Mouse (Mus musculus) heart, embryonic 14.5 days (tissue): Measurements from ENCODE around the gene Ube2z. TPM values are rescaled to one million over a fixed set of nuclear protein-coding genes. Genes with fewer than 3 reads are reported as not detected.

ENCODE experiments used
- ATAC-seq: fragments of 200-750 bp; cut with Nextera tagmentation; 2 replicates; pipeline ENCODE4 v1.8.0; 2017; ENCODE audit warnings: low read depth, moderate TSS enrichment; ENCODE audit not compliant: insufficient number of reproducible peaks, insufficient read depth, low FRiP score
- H3K27ac ChIP-seq, 2 experiments: fragments of 200-500 bp in 1 of 2; fragments of 300-500 bp in 1 of 2; sonication (generic) in 1 of 2; replicated peaks in 1 of 2; 2 replicates each; pipeline ENCODE4 v1.5.1; 2012 to 2014; ENCODE audit warnings: low read depth in 2 of 2, low read length in 2 of 2, control low read depth in 1 of 2, mild to moderate bottlenecking in 1 of 2, mixed read lengths in 1 of 2; ENCODE audit not compliant: control insufficient read depth in 1 of 2, insufficient read depth in 1 of 2
- H3K27me3 ChIP-seq: fragments of 300-500 bp; sonication (generic); 2 replicates; pipeline ENCODE4 v1.6.1; 2014; ENCODE audit warnings: mild to moderate bottlenecking, low read length, control low read depth; ENCODE audit not compliant: control insufficient read depth, insufficient read depth
- H3K36me3 ChIP-seq: fragments of 300-500 bp; sonication (generic); 2 replicates; pipeline ENCODE4 v1.6.1; 2014; ENCODE audit warnings: mild to moderate bottlenecking, control low read depth, low read length, mixed read lengths; ENCODE audit not compliant: control insufficient read depth, insufficient read depth
- H3K4me1 ChIP-seq, 2 experiments: fragments of 200-500 bp in 1 of 2; fragments of 300-500 bp in 1 of 2; sonication (generic) in 1 of 2; 2 replicates each; pipeline ENCODE4 v1.6.1; 2012 to 2014; ENCODE audit warnings: low read length in 2 of 2, control low read depth in 1 of 2, mixed read lengths in 1 of 2; ENCODE audit not compliant: control insufficient read depth in 2 of 2, insufficient read depth in 2 of 2
- H3K4me2 ChIP-seq: fragments of 300-500 bp; sonication (generic); 2 replicates; pipeline ENCODE4 v1.6.1; 2014; ENCODE audit warnings: mild to moderate bottlenecking, low read length
- H3K4me3 ChIP-seq, 2 experiments: fragments of 200-500 bp in 1 of 2; fragments of 300-500 bp in 1 of 2; sonication (generic) in 1 of 2; 2 replicates each; pipeline ENCODE4 v1.5.1; 2012 to 2014; ENCODE audit warnings: low read length in 2 of 2, mild to moderate bottlenecking in 2 of 2, control low read depth in 1 of 2, low read depth in 1 of 2, moderate library complexity in 1 of 2; ENCODE audit not compliant: control insufficient read depth in 1 of 2, insufficient read depth in 1 of 2
- H3K9ac ChIP-seq: fragments of 300-500 bp; sonication (generic); 2 replicates; pipeline ENCODE4 v1.6.1; 2014; ENCODE audit warnings: mild to moderate bottlenecking, low read length
- H3K9me3 ChIP-seq: fragments of 300-500 bp; sonication (generic); 2 replicates; pipeline ENCODE4 v1.6.1; 2016; ENCODE audit warnings: low read length, control low read depth; ENCODE audit not compliant: control insufficient read depth
- WGBS: fragments of 180-500 bp; shearing (Covaris S2); extraction: QIAGEN DNeasy Blood & Tissue Kit; methylation state at CpG from one replicate; pipeline ENCODE4 v1.1.7; 2014; 5-methylcytosine and 5-hydroxymethylcytosine counted together
- polyA plus RNA-seq: library from polyadenylated mRNA; unstranded; fragments of >200 nt; fragmentation: Nextera tagmentation; extraction: Ambion mirVana; gene quantifications from 2 replicates; pipeline ENCODE4 v1.2.1, GENCODE M21; 2014

The Ube2z gene
- polyA plus RNA-seq, 1 experiment from 2014 or later: 29.7 TPM

- no peaks in the 10 kb centered on the region for H3K27me3 ChIP-seq
- peaks cover 39% of the 10 kb centered on the region for H3K36me3 ChIP-seq
- 8% methylated on average over 17 of the region's 17 CpGs for WGBS
- H3K4me1 ChIP-seq: peaks cover 0 to 15% of the 10 kb centered on the region in 2 experiments; a peak in 2 of 4 replicates
- peak overlapping the region; percentile 90 for H3K9ac ChIP-seq
- no peaks in the 10 kb centered on the region for H3K9me3 ChIP-seq
- H3K4me2 ChIP-seq: peak overlapping the region; percentile 82
- no peak for ATAC-seq
- H3K27ac ChIP-seq: peak overlapping the region; percentile 77 to 83
- peak overlapping the region; percentile 59 to 73 for H3K4me3 ChIP-seq
Observed at GRCm38 (mm10) chr11:96074351-96075176, 9.4 kb upstream of the Ube2z start.

DNA sequence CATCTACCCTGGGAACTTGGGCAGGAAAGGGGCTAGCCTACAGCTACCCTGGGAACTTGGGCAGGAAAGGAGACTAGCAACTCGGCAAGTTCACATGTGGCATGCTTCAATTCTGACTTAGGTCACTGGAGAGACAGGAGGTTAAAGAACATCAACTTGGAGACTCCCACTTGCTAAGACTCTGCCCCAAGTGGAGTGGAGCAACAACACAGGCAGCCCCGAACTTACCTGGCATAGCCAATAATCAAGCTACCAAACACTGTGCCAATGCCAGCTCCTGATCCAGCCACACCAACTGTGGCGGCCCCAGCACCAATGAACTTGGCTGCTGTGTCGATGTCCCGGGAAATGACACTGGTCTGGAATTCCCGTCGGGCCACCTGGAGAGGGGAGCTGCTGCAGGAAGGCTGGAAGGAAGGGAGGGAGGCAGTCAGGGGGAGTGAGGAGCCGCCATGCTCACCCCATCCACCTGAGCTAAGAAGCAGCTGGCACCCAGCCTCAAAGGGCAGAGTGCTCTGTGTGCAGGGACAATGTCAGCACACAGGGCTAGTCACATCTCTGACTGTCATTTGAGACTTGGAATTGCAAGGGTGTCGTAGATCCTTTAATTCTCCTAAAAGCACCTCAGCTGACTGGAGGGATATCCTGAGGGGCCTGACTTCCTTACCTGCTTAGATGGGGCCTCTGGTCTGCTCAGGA is 8.3 kb upstream of the Ube2z start:
- Histone ChIP-seq H3K9me3 (no peaks in the 10 kb centered on the region), H3K27me3 (no peaks in the 10 kb centered on the region), H3K36me3 (peaks cover 39% of the 10 kb centered on the region), H3K4me2 (peak overlapping the region; percentile 82), H3K4me3 (peak overlapping the region; percentile 59 to 73), H3K9ac (peak overlapping the region; percentile 90), H3K27ac (peak overlapping the region in 1 of 2 experiments; percentile 83; a peak in 1 of 4 replicates), H3K4me1 (peaks cover 0 to 15% of the 10 kb centered on the region in 2 experiments; a peak in 2 of 4 replicates)
- ATAC-seq: no peak
- 57% methylated on average over 4 of the region's 9 CpGs for WGBS

DNA sequence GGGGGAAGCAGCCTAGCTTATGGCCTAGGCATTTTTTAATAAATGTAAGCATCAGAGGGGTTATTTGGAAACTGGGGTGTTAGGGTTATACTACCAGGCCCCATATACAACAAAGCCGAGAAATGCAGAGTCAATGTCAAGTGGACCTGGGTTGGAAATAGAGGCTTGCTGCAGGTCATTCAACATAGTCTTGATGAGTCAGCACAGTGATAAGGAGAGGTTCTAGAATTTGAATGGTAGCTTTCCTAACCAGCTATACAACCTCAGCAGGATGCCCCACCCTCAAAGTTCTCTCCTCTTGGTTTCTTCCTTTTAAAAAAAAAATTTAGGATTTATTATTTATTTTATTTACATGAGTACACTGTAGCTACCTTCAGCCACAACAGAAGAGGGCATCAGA is 5.8 kb upstream of the Ube2z start:
- ATAC-seq: no peak
- Histone ChIP-seq H3K36me3 (peaks cover 39% of the 10 kb centered on the region), H3K4me1 (peaks cover 0 to 15% of the 10 kb centered on the region in 2 experiments; a peak in 2 of 4 replicates), H3K4me2 (no peak overlapping the region), H3K27me3 (no peaks in the 10 kb centered on the region), H3K27ac (no peak overlapping the region), H3K9ac (no peak overlapping the region), H3K4me3 (no peak overlapping the region), H3K9me3 (no peaks in the 10 kb centered on the region)
- 50% methylated on average over 1 of the region's 1 CpGs for WGBS

- peaks cover 39% of the 10 kb centered on the region for H3K36me3 ChIP-seq
- H3K4me3 ChIP-seq: no peak overlapping the region
- H3K4me2 ChIP-seq: no peak overlapping the region
- H3K9me3 ChIP-seq: no peaks in the 10 kb centered on the region
- ATAC-seq: no peak
- peaks cover 3 to 20% of the 10 kb centered on the region in 2 experiments; a peak in 3 of 4 replicates for H3K4me1 ChIP-seq
- no peak overlapping the region for H3K9ac ChIP-seq
- H3K27me3 ChIP-seq: no peaks in the 10 kb centered on the region
- 80% methylated on average over 7 of the region's 7 CpGs for WGBS
- H3K27ac ChIP-seq: no peak overlapping the region
Observed at GRCm38 (mm10) chr11:96070353-96070752, 5.2 kb upstream of the Ube2z start.

GRCm38 (mm10) chr11:96068231-96068630 is 3.0 kb upstream of the Ube2z start:
- Histone ChIP-seq H3K27ac (no peak overlapping the region), H3K4me3 (no peak overlapping the region), H3K9ac (no peak overlapping the region), H3K27me3 (no peaks in the 10 kb centered on the region), H3K9me3 (no peaks in the 10 kb centered on the region), H3K4me1 (peaks cover 3 to 22% of the 10 kb centered on the region in 2 experiments), H3K36me3 (peaks cover 29% of the 10 kb centered on the region), H3K4me2 (no peak overlapping the region)
- no peak for ATAC-seq
- 68% methylated on average over 5 of the region's 5 CpGs for WGBS

- peaks cover 3 to 19% of the 10 kb centered on the region in 2 experiments for H3K4me1 ChIP-seq
- peak overlapping the region; percentile 98 for H3K9ac ChIP-seq
- ATAC-seq: peak; percentile 48
- H3K9me3 ChIP-seq: no peaks in the 10 kb centered on the region
- WGBS: under 1% methylated on average over 25 of the region's 64 CpGs
- peaks cover 33% of the 10 kb centered on the region for H3K36me3 ChIP-seq
- H3K27ac ChIP-seq: peak overlapping the region; percentile 75 to 86
- H3K4me2 ChIP-seq: peak overlapping the region; percentile 71
- peak overlapping the region; percentile 91 to 92 for H3K4me3 ChIP-seq
- H3K27me3 ChIP-seq: no peaks in the 10 kb centered on the region
Observed at GRCm38 (mm10) chr11:96064521-96065214, 520 bp downstream of the Ube2z start.

DNA sequence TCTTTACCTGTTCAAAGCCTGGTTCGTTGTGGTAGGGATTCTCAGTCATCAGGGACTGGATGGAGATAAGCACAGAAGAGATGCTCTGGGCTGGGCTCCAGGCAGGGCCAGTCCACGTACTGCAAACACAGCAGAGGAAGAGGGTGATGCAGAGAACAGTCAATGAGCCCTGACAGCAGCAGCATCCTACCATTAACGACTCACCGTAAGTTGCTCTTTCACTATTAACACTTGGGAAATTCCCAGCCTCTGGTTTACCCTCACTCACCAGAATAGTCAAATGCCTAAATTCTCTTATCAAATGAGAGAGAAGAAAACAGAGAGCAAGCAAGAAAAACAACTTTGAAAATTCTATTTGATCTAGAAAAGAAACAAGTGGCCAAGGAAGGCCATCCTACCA is 6.9 kb downstream of the Ube2z start:
- WGBS: 83% methylated on average over 4 of the region's 4 CpGs
- Histone ChIP-seq H3K4me1 (peaks cover 0 to 4% of the 10 kb centered on the region in 2 experiments; a peak in 1 of 4 replicates), H3K9me3 (no peaks in the 10 kb centered on the region), H3K4me2 (no peak overlapping the region), H3K27ac (no peak overlapping the region), H3K9ac (no peak overlapping the region), H3K36me3 (peaks cover 91% of the 10 kb centered on the region), H3K4me3 (no peak overlapping the region), H3K27me3 (no peaks in the 10 kb centered on the region)
- ATAC-seq: no peak
